Mouse (Mus musculus) fat pad, adult 2 months (tissue): ENCODE data around the gene Lgr4.

Experiments
- DNase-seq: peaks from one replicate; pipeline ENCODE4 v3.0.0-alpha.2; 2011; ENCODE audit warnings: low read depth, low spot score; ENCODE audit errors: extremely low read depth

Lgr4 gene

DNA sequence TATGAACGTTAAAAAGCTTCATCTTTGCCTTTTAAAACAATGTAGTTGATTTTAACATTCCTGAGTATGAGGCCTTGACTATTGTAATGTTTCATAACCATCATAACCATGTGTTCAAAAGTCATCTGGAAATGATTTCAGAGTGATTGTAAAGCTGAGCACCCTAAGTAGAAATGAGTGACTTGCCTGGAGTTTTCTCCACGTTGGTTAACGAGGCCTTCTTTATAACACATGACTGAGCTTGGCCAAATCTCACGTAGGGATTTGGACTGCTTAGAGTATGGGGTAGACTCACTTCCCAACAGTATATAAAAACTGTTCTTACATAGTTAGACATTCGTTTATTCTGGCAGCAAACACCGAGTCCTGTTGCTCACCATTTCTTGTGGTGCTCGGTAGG, 55.5 kb downstream of the Lgr4 start:
- no peak for DNase-seq

DNA sequence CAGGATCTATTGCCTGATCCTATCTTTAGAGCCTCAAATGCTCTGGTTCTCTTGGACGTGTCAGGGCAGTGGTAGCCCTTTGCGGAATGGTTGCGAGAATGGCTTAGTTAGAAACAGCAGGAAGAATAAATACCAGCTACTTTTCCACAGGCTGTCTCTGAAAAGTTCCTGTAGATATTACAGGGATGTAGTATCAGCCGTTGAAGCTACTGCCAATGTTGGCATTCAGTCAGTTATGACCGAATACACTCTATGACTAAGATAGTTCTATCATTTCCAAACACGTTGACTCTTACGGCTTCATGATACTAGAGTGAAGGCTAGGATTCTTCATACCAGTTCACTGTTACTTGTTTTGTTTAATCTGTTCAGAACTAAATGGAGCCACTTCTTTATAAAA, 57.4 kb downstream of the Lgr4 start:
- no peak for DNase-seq

GRCm38 (mm10) chr2:109976181-109976580, 58.7 kb downstream of the Lgr4 start:
- DNase-seq, result no peak

GRCm38 (mm10) chr2:109977322-109977721, 59.9 kb downstream of the Lgr4 start:
- DNase-seq, result no peak

DNA sequence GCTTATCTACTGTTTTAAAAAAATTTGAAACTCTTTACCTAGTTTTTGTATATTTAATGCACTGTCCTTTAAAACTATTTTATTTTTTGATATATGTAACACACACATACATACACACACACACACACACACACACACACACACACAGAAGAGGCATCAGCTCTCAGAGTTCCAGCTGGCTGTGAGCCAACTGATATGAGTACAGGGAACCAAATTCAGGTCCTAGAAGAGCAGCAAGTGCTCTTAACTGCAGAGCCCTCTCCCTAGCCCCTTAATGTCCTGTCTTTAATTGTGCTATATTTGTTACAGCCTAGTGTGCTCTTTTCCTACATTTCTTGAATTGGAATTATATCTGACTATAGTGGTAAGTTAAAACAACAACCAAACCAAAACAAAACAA, 61.8 kb downstream of the Lgr4 start:
- DNase-seq, result no peak

- DNase-seq, result no peak
Measured at GRCm38 (mm10) chr2:109983435-109983834, 66.0 kb downstream of the Lgr4 start.

DNA sequence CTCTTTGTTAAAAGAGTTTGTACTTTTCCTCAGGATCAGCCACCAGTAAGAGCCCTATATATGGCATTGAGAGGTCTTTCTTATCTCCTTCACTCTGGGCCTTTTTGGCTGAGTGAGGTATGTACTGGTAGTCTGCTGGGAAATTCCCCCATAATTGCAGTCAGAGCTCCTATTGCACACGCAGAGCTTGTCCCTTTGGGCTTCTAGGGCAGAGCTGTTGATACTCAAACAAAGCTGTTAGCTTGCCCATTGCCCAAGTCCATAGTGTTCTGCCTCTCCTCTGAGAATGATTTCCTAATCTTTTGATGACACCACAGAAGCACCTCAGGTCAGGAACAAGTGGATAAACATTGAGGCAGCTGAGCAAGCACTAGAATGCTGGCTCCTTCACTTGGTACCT, 67.5 kb downstream of the Lgr4 start:
- DNase-seq, result peak; percentile 97

DNA sequence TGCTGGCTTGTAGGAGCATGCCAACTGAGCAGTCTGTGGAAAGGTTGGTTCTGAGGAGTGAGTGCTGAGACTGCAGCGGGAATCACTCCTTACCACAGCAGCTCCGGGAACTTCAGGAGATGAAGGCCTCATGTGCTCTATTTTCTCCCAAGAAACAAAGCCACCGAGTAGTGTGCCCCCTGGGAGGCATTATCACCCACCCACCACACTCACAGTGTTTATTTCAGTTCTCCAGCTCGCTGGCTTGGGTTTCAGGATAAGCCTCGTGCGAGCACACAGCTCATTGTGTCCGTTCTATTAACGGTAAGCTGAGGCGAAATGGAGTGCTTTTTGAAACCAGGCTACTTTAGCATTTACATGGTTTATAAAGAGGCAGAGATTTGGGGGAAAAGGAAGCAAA, 68.1 kb downstream of the Lgr4 start:
- DNase-seq, result no peak

DNA sequence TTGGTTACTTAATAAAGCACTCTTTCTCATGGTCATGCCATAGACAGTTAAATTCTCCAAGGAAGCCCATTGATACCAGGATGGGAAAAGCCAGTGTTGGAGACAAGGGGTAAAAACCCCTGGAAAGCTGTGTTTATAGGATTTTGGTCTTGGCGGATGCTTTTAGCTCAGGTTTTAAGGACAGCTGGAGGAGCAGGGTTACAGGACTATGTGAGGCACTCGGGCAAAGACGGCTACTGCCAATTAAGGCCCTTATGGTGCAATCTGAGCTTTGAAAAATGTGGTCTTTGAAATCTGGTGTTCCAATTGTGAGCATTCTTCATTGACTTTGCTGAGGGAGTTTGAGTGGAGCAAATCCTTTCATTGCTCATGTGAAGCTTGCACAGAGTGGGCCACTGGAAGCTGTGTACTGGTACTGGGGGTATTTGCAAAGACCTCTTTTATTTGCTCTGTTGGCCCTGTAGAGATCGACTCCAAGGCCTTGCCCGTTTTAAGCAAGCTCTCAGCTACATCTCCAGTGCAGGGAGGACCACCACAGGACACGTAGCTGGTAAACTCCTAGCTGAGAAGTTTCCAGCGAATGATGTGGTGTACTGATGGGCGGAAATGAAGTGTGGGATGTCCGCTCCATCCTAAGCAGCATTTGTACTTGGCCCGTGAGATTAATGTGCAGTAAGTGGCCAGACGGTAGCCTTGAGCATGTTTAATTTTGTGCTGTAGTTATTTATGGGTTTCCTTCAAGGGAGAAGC, 68.8 kb downstream of the Lgr4 start:
- no peak for DNase-seq

GRCm38 (mm10) chr2:109987946-109988345, 70.5 kb downstream of the Lgr4 start:
- no peak for DNase-seq

DNA sequence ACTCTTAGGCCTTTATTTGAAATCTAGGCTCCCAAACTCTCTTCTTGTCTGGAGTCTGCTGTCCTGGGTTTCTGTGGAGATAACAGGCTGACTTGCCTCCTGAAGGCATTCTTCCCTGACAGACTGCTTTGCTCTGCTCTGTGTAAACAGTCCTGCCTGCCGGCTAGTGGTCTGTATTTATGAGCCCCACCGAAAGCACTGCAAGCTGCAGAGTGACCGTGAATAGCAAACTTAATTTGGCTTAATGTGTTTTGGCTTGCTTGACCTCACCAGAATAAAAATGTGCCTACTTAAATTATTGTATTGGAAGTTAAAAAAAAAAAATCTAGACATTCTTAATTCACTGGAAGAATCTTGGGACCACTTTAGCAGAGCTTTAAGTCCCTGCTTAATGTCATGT, 71.7 kb downstream of the Lgr4 start:
- DNase-seq, result no peak

- DNase-seq, result no peak
Measured at GRCm38 (mm10) chr2:109989679-109990473, 72.4 kb downstream of the Lgr4 start.

GRCm38 (mm10) chr2:109991754-109992153, 74.3 kb downstream of the Lgr4 start:
- DNase-seq, result no peak

DNA sequence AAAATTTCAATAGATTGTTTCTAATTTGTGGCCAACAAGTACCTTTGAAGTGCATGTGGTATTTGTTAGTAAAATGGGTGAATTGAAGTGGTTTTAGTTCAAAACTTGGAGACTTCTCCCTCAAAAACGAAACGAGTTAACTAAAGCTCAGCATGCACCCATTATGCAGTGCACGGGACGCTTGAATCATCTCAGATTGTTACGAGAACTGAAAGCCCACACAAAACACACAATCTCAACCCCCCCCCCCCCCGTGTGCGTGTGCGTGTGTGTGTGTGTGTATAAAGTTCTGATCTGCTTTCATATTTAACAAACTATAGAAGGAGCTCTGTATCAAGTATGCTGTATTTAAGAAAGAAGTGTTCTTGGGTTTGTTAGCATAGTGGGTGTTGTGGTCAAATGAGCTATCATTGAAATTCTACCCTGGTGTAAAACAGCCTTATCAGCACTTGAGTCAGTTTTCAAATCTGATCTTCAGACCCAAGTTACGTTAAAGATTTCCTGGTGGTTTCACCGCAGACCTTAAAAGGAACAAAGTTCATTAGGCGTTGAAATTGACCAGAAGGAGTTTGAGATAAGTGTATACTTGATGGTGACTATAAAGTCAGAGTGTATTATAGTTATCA, 75.1 kb downstream of the Lgr4 start:
- no peak for DNase-seq

DNA sequence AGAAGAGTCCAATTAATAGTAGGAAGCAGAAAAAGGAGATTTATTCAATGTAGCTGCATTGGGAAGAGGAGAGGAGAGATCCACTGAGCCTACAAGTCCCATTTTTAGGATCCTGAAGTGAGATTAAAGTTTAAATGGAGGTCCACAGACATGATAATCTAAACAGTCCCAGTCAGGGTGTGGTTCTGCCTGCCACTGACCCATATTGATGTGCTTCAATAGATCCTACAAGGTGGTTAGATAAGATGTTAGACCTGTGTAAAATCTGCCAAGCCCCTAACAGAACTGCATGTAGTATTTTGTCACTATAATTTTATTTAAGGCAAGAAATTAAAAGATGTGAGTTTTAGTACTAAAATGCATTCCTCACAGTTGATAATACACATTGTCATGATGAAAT, 76.0 kb downstream of the Lgr4 start:
- DNase-seq, result no peak

- DNase-seq, result no peak
Measured at GRCm38 (mm10) chr2:109995061-109995460, 77.6 kb downstream of the Lgr4 start.

- DNase-seq, result peak; percentile 92
Measured at GRCm38 (mm10) chr2:109996411-109996810, 79.0 kb downstream of the Lgr4 start.

GRCm38 (mm10) chr2:110004668-110005067, 87.2 kb downstream of the Lgr4 start:
- DNase-seq, result no peak

- no peak for DNase-seq
Measured at GRCm38 (mm10) chr2:110005164-110005563, 87.7 kb downstream of the Lgr4 start.

- DNase-seq, result no peak
Measured at GRCm38 (mm10) chr2:110005596-110006239, 88.3 kb downstream of the Lgr4 start.
